Mouse (Mus musculus) CH12.LX (cell line): ENCODE measurements at regions not wholly inside any gene's neighbourhood (a gene's known extent, or its start where the extent isn't known, plus 50 kb on each side); places are given as distances from the start of the nearest gene placed in this dataset.

ENCODE experiments used
- DNase-seq: peaks from one replicate; pipeline ENCODE4 v3.0.0-alpha.2; 2013; ENCODE audit errors: extremely low read depth
- H3K27ac ChIP-seq: 2 replicates; pipeline ENCODE4 v1.5.1; 2012; ENCODE audit warnings: low read depth, mild to moderate bottlenecking, control low read depth, moderate library complexity; ENCODE audit not compliant: insufficient read depth
- H3K27me3 ChIP-seq: replicated peaks from 2 replicates; pipeline ENCODE3; 2012; ENCODE audit warnings: inconsistent platforms
- H3K36me3 ChIP-seq, 2 experiments: replicated peaks in 1 of 2; 2 replicates each; pipeline versions ENCODE3 to v1.6.1; 2012; ENCODE audit warnings: inconsistent platforms in 1 of 2, low read length in 1 of 2, mild to moderate bottlenecking in 1 of 2, mixed read lengths in 1 of 2, moderate library complexity in 1 of 2; ENCODE audit not compliant: control insufficient read depth in 1 of 2, insufficient read depth in 1 of 2
- H3K4me1 ChIP-seq, 2 experiments: 2 replicates each; pipeline ENCODE4 v1.6.1; 2012; ENCODE audit warnings: inconsistent platforms in 1 of 2, moderate library complexity in 1 of 2; ENCODE audit not compliant: insufficient read depth in 2 of 2, control insufficient read depth in 1 of 2
- H3K4me2 ChIP-seq: 2 replicates; pipeline ENCODE4 v1.6.1; 2012; ENCODE audit warnings: low read depth, mild to moderate bottlenecking, control low read depth; ENCODE audit not compliant: poor library complexity, insufficient read depth, severe bottlenecking
- H3K4me3 ChIP-seq, 3 experiments: fragments of 150-350 bp in 1 of 3; sonication (generic) in 1 of 3; replicated peaks in 1 of 3; 2 replicates each; pipeline versions ENCODE3 to v1.5.1; 2011 to 2012; ENCODE audit warnings: low read depth in 2 of 3, low read length in 2 of 3, mild to moderate bottlenecking in 2 of 3, moderate library complexity in 2 of 3, control low read depth in 1 of 3, improper control_type of control experiment in 1 of 3, inconsistent platforms in 1 of 3, mixed read lengths in 1 of 3; ENCODE audit not compliant: poor library complexity in 1 of 3
- H3K79me2 ChIP-seq: replicated peaks from 2 replicates; pipeline ENCODE4 v1.6.1; 2012; ENCODE audit warnings: mild to moderate bottlenecking, moderate library complexity; ENCODE audit not compliant: control insufficient read depth, poor library complexity, insufficient read depth, severe bottlenecking; ENCODE audit errors: extremely low read depth
- H3K9ac ChIP-seq: 2 replicates; pipeline ENCODE4 v1.6.1; 2012; ENCODE audit warnings: low read depth, mild to moderate bottlenecking, control low read depth, moderate library complexity; ENCODE audit not compliant: insufficient read depth
- H3K9me3 ChIP-seq: replicated peaks from 2 replicates; pipeline ENCODE3; 2012; ENCODE audit warnings: low read length, inconsistent platforms, mixed read lengths
- BHLHE40 ChIP-seq: IDR thresholded peaks from 2 replicates; pipeline ENCODE4 v1.6.1; 2011; ENCODE audit warnings: mild to moderate bottlenecking, low read depth, low read length, improper control_type of control experiment
- CHD2 ChIP-seq: IDR thresholded peaks from 2 replicates; pipeline ENCODE4 v1.6.1; 2011; ENCODE audit warnings: low read length, improper control_type of control experiment
- CTCF ChIP-seq, 2 experiments: IDR thresholded peaks in 1 of 2; conservative IDR thresholded peaks in 1 of 2; 2 replicates each; pipeline ENCODE4 v1.5.1; 2011 to 2012; ENCODE audit warnings: low read depth in 2 of 2, low read length in 2 of 2, improper control_type of control experiment in 1 of 2, inconsistent platforms in 1 of 2, mild to moderate bottlenecking in 1 of 2, moderate library complexity in 1 of 2
- E2F4 ChIP-seq: IDR thresholded peaks from 2 replicates; pipeline ENCODE4 v1.6.1; 2011; ENCODE audit warnings: low read depth, low read length, improper control_type of control experiment; ENCODE audit not compliant: insufficient replicate concordance
- ELF1 ChIP-seq: IDR thresholded peaks from 2 replicates; pipeline ENCODE4 v1.6.1; 2014; ENCODE audit warnings: low read depth, mild to moderate bottlenecking, inconsistent platforms, low read length, improper control_type of control experiment
- EP300 ChIP-seq: IDR thresholded peaks from 2 replicates; pipeline ENCODE4 v1.6.1; 2011; ENCODE audit warnings: low read length, improper control_type of control experiment
- GABPA ChIP-seq: IDR thresholded peaks from 2 replicates; pipeline ENCODE4 v1.6.1; 2012; ENCODE audit warnings: low read depth, low read length, improper control_type of control experiment, inconsistent platforms; ENCODE audit not compliant: insufficient replicate concordance
- JUN ChIP-seq: IDR thresholded peaks from 2 replicates; pipeline ENCODE4 v1.6.1; 2011; ENCODE audit warnings: low read depth, mild to moderate bottlenecking, low read length, improper control_type of control experiment, moderate library complexity; ENCODE audit not compliant: insufficient read depth
- JUND ChIP-seq: conservative IDR thresholded peaks from 2 replicates; pipeline ENCODE4 v1.6.1; 2011; ENCODE audit warnings: low read depth, low read length, improper control_type of control experiment
- KAT2A ChIP-seq: IDR thresholded peaks from 2 replicates; pipeline ENCODE4 v1.6.1; 2012; ENCODE audit warnings: low read length, improper control_type of control experiment, inconsistent platforms; ENCODE audit not compliant: insufficient replicate concordance
- MAFK ChIP-seq: IDR thresholded peaks from 2 replicates; pipeline ENCODE4 v1.6.1; 2011; ENCODE audit warnings: low read length, improper control_type of control experiment; ENCODE audit not compliant: insufficient replicate concordance
- MAZ ChIP-seq: IDR thresholded peaks from 2 replicates; pipeline ENCODE4 v1.6.1; 2012; ENCODE audit warnings: low read depth, mild to moderate bottlenecking, inconsistent platforms, low read length, improper control_type of control experiment, moderate library complexity
- MXI1 ChIP-seq: IDR thresholded peaks from 2 replicates; pipeline ENCODE4 v1.6.1; 2011; ENCODE audit warnings: mild to moderate bottlenecking, low read depth, low read length, improper control_type of control experiment
- MYC ChIP-seq: IDR thresholded peaks from 2 replicates; pipeline ENCODE4 v1.6.1; 2011; ENCODE audit warnings: low read depth, mild to moderate bottlenecking, improper control_type of control experiment, low read length
- POLR2AphosphoS2 ChIP-seq: IDR thresholded peaks from 2 replicates; pipeline ENCODE4 v1.6.1; 2011; ENCODE audit warnings: low read depth, low read length, improper control_type of control experiment
- RAD21 ChIP-seq: IDR thresholded peaks from 2 replicates; pipeline ENCODE4 v1.6.1; 2011; ENCODE audit warnings: low read depth, mild to moderate bottlenecking, low read length, improper control_type of control experiment, moderate library complexity
- RCOR1 ChIP-seq: conservative IDR thresholded peaks from 2 replicates; pipeline ENCODE4 v1.6.1; 2012; ENCODE audit warnings: low read depth, mild to moderate bottlenecking, inconsistent platforms, low read length, improper control_type of control experiment
- SMC3 ChIP-seq: IDR thresholded peaks from 2 replicates; pipeline ENCODE4 v1.6.1; 2011; ENCODE audit warnings: low read depth, low read length, improper control_type of control experiment
- TBP ChIP-seq: conservative IDR thresholded peaks from 2 replicates; pipeline ENCODE4 v1.6.1; 2011; ENCODE audit warnings: low read depth, low read length, improper control_type of control experiment
- TCF12 ChIP-seq: IDR thresholded peaks from 2 replicates; pipeline ENCODE4 v1.6.1; 2014; ENCODE audit warnings: low read depth, mild to moderate bottlenecking, inconsistent platforms, low read length, improper control_type of control experiment
- UBTF ChIP-seq: IDR thresholded peaks from 2 replicates; pipeline ENCODE4 v1.6.1; 2012; ENCODE audit warnings: low read depth, mild to moderate bottlenecking, inconsistent platforms, low read length, improper control_type of control experiment, moderate library complexity
- USF1 ChIP-seq: IDR thresholded peaks from 2 replicates; pipeline ENCODE4 v1.6.1; 2014; ENCODE audit warnings: low read depth, mild to moderate bottlenecking, inconsistent platforms, low read length, improper control_type of control experiment
- USF2 ChIP-seq: conservative IDR thresholded peaks from 2 replicates; pipeline ENCODE4 v1.6.1; 2011; ENCODE audit warnings: low read depth, low read length, improper control_type of control experiment
- ZKSCAN1 ChIP-seq: IDR thresholded peaks from 2 replicates; pipeline ENCODE4 v1.6.1; 2012; ENCODE audit warnings: low read depth, inconsistent platforms, low read length, improper control_type of control experiment, borderline replicate concordance
- ZMIZ1 ChIP-seq: IDR thresholded peaks from 2 replicates; pipeline ENCODE4 v1.6.1; 2012; ENCODE audit warnings: low read depth, mild to moderate bottlenecking, inconsistent platforms, low read length, improper control_type of control experiment
- ZNF384 ChIP-seq: IDR thresholded peaks from 2 replicates; pipeline ENCODE4 v1.6.1; 2012; ENCODE audit warnings: low read depth, low read length, improper control_type of control experiment, inconsistent platforms
- dilution Hi-C: fragments of 300-500 bp; cut with MboI; formaldehyde crosslinking; loops from 2 replicates; pipeline ENCODE4 v1.14.3; 2020; ENCODE audit warnings: low sequenced_read_pairs; ENCODE audit not compliant: extremely low pct_unique_long_range_greater_than_20kb, extremely low pct_ligation_motif_present
- in situ Hi-C: fragments of 300-500 bp; cut with MboI; formaldehyde crosslinking; loops from 3 replicates; pipeline ENCODE4 v1.14.3; 2019; ENCODE audit warnings: low sequenced_read_pairs, low pct_ligation_motif_present, low pct_unique_long_range_greater_than_20kb, mixed read lengths

DNA sequence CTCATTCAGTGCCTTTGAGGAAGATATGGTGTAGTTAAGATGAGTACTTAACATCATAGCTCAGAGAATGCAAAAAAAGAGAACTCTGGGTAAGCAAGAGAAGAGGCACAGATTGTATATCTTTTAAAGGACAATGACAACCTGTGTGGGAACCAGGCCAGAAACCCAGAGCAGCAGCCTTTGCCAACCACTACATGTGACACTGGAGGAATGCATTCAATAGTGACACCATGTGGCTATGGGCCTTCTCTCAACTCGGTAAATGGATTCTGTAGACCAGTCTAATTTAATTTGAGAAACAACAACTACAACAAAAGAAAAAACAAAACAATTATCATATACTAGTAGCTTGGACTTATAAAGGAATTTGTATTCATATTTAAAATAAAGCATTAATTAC, 768.5 kb upstream of the Fat3 start:
- Histone ChIP-seq H3K27ac (no peak overlapping the region), H3K9ac (no peak overlapping the region), H3K79me2 (no peaks in the 10 kb centered on the region), H3K4me2 (no peak overlapping the region), H3K4me3 (no peak overlapping the region), H3K4me1 (no peaks in the 10 kb centered on the region), H3K27me3 (no peaks in the 10 kb centered on the region), H3K36me3 (no peaks in the 10 kb centered on the region), H3K9me3 (no peaks in the 10 kb centered on the region)
- no peak for DNase-seq
- in situ Hi-C loops = no loop called here
- dilution Hi-C loops = no loop called here
- TF ChIP-seq RCOR1 (no peak), MAZ (no peak), CHD2 (no peak), GABPA (no peak), TBP (no peak), ELF1 (no peak), E2F4 (no peak), MAFK (no peak), SMC3 (no peak), EP300 (no peak), RAD21 (no peak; the same call in 1 of the 2 replicates), KAT2A (no peak), USF2 (no peak), BHLHE40 (no peak), POLR2AphosphoS2 (no peak), ZMIZ1 (no peak), TCF12 (no peak), JUND (no peak), USF1 (no peak), ZNF384 (no peak)

DNA sequence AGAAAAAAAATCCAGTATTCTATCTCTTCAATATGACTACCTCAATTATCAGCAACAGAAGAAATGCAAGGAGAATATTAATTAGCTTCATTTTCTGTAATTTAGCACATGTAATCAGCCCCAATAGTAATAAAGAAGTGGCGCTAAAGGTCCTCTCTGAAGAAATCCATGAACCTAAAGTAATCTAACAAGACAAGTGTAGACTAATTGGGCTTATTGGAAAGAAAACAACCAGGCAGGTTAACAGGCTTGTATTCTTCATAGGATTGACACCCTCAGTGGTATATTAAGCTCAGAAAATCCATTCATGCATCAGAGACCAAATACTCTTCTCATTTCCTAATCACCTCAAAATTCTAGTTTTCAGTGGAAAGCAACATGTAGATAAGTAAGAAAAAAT, 756.1 kb upstream of the Fat3 start:
- Histone ChIP-seq H3K79me2 (no peaks in the 10 kb centered on the region), H3K36me3 (no peaks in the 10 kb centered on the region), H3K27me3 (no peaks in the 10 kb centered on the region), H3K4me2 (no peak overlapping the region), H3K4me3 (no peak overlapping the region), H3K9ac (no peak overlapping the region), H3K27ac (no peak overlapping the region), H3K9me3 (no peaks in the 10 kb centered on the region), H3K4me1 (no peaks in the 10 kb centered on the region)
- DNase-seq = no peak
- TF ChIP-seq MYC = no peak
- no peak for TF ChIP-seq MXI1
- TF ChIP-seq UBTF = no peak
- TF ChIP-seq TBP = no peak
- TF ChIP-seq SMC3 = no peak
- no peak for TF ChIP-seq MAFK
- no peak for TF ChIP-seq USF2
- TF ChIP-seq KAT2A = no peak
- no peak for TF ChIP-seq USF1
- no peak for TF ChIP-seq ZKSCAN1
- TF ChIP-seq CTCF (conservative IDR thresholded peaks at IDR 0.05 in 1 of 2, IDR thresholded peaks at IDR 0.05 in 1 of 2; ENCODE audit: low read depth in 2 of 2, low read length in 2 of 2) = no peak
- TF ChIP-seq JUN = no peak
- no peak for TF ChIP-seq CHD2
- dilution Hi-C loops = no loop called here
- in situ Hi-C loops = no loop called here
